Mouse (Mus musculus) lung, postnatal 25 days (tissue): Measurements from ENCODE around the gene Tbc1d14.

Source experiments
- DNase-seq: peaks from one replicate; pipeline ENCODE4 v3.0.0; 2022; ENCODE audit warnings: low spot score

Gene Tbc1d14

DNA sequence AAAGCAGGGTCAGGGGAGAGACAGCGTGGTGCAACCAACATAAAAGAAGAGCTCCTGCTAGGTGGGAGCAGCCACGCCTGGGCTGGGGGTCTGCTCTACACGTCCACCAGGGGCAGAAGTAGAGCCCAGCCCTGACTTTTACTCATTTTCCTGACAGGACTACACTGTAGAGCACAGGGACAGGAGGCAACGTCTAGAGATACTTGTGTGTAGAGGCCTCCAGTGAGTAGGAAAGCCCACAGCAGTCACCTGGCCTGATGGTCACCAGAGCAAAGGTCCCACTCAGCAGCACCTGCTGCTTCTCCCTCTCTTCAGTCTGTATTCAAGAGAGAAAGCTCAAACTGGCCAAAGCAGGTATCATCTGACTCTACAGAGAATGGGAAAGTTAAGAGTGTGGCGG, 87.4 kb downstream of the Tbc1d14 start:
- no peak for DNase-seq

DNA sequence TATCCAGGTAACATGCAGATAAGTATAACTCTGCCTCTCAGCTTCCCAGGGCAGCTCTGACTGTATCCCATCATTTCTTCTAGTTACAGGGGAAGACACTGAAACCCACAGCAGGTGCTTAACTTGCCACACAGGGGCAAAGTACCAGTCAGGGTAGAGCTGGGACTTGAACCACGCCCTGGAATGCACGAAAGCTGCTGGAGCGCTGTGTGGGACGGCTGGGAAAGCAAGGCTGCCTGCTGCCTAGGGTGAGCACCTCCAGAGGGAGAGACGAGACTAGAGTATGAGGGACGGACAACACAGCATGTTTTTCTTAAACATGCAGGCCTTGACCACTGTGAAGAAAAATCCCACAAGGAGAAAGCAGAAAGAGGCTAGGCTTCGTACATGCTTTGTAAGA, 87.8 kb downstream of the Tbc1d14 start:
- no peak for DNase-seq

DNA sequence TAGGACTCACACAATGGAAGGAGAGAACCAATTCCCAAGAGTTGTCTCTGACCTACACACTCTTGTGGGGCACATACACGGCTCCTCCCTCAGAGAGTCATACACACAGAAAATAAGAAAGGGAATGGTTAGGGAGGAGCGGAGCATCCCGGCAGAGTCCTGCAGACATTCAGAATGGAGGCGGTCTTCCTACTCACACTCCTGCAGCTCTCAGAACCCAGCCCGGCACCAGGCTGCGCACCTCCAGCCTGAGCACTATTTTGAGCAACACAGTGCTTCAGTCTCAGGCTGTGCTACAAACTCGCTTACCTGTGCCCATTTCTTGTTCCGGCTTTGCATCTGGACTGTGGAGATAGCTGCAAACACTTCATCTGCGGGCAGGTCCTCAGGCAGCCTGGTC, 98.4 kb downstream of the Tbc1d14 start:
- no peak for DNase-seq

DNA sequence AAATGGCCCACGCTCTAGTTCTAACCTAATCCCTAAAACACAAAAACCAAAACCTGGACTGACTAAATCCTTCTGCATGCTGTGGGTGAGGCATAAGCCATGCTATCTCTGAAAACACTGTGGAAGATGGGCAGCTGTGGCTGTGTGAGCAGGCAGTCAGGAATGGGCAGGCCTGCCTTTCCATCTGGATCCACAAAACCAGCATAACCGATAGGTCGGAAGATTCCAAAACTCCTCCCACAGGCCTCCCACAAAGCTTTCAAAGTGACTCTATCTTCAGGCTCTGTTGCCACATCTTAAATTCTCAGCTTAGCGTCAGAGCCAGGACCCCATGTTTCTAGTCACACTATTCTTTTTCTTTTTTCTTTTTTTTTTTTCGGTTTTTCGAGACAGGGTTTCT, 99.2 kb downstream of the Tbc1d14 start:
- DNase-seq, result no peak

DNA sequence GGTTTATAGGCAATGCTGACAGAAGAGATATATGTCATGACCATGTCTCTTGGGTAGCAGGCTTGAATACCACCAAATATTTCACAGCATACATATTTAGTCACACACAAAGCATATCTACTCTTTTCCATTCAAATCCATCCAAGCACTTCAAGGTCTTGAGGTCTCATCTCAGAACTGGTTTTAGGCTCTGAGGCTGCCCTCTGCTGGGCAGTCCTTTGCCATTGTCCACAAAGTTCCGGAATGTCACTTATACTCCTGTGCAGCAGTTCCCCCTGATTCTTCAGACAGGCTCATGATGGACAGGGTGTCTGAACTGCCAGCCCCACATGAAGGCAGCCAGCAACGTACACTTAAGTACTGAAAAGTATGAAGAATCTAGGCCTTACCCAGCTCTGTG, 103.9 kb downstream of the Tbc1d14 start:
- peak; percentile 52 for DNase-seq

DNA sequence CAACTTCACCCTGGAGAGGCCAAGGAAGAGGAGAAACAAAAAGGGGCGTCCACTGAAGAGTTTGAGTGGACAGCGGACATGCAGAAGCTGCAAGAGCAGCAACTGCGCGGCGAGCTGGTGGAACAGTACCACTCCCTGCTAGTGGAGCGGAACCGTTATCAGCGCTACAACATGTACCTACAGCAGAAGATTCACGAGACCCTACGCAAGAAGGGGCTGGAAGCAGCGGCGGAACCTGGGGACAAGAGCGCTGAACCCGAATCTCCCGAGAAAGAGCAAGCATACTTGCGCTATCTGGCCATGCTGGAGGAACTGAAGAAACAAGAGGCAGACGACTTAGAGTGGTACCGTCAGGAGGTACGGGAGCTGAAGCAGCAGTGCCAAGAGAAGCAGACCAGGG, 107.8 kb downstream of the Tbc1d14 start:
- no peak for DNase-seq

DNA sequence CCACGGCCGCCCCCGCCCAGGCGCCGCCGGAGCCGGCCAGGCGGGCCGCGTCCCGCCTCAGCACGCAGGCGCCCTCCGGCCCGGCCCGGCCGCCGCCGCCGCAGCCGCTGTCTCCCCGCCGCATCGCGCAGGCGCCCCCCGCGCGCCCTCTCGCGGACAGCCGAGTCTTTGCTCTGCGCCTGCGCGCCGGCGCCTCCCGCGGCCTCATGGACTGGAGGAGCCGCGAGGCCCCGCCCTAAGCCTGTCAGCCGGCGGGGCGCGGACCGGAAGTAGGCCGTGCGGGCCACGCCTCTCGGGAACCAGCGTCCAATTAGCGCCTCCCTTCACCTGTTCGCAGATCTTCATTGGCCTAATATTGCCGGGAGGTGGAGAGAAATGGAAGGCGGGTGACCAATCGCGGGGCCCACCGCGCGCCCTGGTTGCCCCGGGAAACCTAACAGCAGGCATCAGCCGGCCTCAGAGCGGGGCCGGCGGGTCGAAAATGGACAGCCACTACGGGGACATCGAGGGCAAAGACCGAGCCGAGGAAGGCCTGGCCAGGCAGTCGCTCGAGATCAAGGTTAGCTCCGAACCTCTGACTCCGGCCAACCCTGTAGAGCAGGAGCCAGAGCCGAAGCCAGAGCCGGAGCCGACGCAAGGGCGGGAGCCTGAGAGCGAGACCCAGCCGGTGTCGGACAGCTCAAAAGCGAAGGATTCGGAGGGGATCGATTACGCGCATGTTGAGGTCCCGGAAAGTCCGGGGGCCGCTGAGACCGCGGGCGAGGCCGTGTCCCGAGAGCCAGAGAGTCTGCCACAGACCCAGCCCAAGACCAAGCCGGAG, 108.7 kb downstream of the Tbc1d14 start, which contains the start of the genes Tada2b and Ccdc96:
Tada2b (minus strand) TSS at position 115 of the 820 bp plus-strand sequence.
Ccdc96 (plus strand) TSS at position 418 of the 820 bp plus-strand sequence.
- DNase-seq, result peak; percentile 98

DNA sequence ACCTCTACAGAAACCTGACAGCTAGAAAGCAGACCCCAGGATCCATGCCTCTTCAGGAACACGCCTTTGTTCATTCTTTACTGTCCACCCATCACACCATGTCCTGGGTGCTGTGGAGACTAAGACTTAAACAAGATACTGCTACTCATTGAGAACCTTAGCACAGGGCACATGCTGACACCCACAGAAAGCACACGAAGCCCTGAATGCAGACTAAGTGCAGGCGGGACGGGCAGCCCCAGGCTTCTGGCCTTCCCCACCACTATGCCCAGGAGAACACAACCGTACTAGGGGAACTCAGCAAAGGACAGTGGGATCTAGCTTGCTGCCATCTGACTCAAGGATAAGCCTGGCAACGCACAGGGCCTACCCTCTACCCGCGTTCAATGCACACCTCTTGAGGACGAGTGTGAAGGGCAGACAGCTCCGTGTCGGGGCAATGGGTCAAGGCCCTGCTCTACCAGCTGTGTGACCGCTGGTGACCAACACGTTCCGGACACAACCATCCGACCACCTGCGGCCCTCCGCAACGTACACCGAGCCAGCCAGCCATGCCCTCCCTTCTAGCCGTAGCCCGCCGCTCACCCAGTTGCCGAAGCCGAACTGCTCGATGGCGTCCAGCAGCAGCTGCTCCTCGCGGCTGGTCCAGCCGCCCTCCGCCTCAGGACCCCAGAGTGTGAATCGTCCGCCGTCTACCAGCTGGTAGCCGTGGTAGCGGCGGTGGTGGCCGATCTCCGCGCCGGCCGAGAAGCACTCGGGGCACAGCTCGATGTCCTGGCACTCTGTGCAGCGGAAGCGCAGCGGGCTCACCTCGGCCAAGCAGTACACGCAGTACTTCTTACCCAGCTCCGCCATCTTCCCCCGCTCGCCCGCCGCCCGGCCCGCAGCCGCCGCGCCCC, 109.6 kb downstream of the Tbc1d14 start:
- DNase-seq, result peak; percentile 6

DNA sequence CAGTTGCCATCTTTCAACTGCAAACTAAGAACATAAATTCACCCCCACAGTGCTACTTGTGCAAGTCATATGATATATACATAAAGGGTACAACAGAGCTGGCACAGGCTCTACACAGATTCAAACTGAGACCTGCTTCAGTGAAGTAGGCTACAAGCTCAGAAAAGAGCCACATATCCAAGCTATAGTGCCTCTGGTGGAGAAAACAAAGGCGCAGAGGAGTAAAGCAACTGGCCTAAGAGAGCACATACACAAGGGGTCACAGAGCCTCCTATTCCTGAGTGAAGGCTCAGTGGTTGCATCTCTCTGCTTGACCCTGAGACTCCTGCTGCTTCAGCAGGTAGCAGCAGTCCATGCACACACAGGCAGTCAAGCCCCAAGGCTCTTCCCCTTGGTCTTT, 112.0 kb downstream of the Tbc1d14 start:
- no peak for DNase-seq

DNA sequence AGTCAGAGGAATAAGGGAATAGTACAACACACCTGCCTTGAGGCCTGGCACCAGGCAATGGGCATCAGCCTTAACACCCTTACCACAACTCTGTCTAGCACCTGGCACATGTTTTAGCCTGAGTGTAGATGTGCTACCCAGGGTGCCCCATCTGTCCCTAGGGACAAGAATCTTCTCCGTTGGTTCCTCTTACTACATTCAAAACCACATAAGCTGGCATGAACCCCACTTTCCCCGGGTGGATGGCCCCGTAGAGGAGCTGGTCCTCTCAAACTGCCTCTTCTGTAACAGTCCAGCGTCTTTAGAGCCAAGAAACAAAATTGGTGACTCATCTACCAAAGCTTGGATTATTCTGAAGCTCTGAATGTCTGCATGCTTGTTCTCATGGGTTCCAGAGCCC, 112.7 kb downstream of the Tbc1d14 start:
- DNase-seq, result no peak

DNA sequence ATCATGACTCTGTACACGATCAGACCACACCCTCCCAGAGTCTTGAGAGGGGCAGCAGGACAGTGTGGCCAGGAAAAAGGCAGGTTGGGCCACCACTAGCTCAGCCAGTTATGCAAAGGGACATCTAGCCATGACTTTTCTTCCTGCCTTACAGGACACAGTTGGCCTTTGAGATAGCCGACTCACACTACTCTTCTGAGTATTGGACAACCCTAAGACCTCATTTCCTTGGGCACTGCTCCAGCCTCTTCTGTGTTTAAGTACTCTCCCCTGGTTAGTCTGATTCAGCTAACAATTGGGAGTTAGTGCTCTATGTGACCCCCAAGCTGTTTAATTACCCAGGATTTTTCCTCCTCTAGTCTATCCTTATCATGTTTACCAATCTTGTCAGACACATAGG, 113.3 kb downstream of the Tbc1d14 start:
- DNase-seq, result peak; percentile 18

DNA sequence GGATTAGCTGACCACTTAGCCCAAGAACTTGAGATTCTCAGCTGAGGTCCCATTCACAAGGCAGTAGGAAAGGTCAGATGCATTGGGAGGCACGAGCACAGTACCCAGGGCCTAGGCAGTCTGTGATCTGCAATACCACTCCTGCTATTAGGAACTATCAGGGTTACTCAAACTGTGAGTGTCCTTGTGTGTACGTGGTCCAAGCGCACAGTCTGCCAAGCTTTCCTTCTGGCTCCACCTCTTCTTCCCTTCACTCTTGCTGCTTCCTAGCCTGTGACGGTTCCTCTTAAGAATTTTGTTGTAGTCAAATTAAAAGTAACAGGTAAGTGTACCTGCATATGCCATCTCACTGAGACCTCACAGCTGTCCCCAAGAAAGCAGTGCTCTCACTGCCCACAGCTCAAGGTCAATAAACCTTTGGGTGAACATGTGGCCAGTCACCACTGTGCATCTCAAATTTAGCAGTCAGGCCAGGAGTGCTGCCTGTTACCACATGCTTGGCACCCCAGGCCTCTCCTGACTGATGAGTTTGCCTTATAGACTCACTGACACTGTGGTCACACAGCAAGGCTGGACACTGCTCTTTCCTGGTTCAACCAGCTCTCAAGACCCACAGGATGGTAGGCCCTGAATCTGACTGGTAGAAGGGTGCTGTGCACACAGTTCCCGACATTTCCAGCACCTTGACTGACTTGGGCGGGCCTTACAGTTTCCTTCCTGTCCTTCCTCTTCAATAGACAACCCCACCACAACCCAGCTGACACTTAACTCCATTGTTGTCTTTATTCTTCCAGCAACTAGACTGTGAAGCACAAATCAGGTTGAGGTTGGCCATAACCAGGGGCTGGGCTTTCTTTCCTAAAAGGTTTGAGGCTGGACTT, 114.3 kb downstream of the Tbc1d14 start:
- no peak for DNase-seq

DNA sequence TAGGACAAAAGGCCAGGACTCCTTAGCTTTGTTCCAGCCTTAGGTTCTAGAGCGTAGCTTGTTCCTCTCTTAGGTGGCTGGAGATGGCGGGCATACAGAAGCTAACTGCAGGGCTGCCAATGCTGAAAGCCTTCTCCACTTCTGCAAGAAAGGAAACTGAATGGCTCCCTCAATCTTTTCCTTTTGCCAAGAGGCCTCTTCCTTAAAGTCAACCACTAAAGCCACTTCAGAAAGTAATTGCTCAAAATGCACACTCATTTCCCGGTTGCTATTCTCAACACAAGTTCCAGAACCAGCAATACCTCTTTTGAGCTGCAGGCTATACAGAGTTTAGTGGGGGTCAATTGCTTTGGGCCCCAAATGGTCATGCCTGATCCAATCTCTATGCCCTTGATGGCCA, 115.6 kb downstream of the Tbc1d14 start:
- DNase-seq, result peak; percentile 36

DNA sequence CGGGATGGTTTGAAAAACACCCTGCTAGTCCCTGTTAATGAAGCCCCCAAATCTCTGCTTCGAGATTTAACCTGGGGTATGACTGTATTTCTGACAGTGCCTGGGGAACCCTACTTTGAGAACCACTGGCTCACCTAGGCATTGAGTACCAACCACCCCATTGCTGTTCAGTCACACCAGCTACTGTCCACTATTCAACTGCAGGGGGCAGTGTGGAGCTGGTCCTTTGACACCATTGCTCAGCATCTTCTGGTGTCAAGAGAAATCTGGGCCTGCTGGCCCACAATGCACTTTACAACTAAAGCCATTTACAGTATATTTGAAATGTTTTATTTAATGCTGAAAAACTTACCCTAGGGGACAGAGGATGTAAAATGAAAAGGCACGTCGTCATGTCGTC, 118.8 kb downstream of the Tbc1d14 start:
- DNase-seq, result peak; percentile 67

DNA sequence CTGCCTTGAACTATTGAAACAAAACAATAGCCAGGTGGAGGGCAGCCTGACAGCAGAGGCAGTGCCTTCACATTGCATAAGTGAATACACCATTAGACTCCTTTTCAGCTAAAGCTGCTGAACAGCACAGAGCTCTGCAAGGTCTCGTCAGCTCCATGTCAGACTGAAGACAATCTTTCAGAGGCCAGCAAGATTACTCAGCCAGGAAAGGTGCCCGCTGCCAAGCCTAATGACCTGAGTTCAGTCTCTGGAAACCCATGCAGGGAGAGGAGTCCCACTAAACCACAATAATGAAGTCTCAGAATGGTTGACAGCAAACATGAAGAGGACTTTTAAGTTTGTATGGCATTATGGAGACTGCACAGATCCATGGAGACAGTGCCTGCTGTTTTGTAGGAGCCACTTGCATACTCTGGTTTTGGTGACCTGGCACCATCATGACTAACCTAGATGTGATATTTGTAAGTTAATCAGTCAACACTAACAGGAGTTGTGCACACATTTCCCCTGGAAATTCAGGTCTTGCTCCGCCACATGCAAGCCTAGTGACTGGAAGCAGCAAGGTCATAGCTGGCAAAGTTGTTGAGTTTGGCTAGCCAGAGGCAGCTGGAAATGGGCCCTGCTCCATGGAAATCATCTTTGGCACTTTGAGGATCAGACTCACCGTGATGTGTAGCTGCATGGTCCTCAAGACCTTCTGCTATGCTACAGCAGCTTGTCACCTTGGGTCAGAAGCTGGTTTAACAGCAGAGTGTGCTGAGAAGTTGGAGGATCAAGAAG, 120.0 kb downstream of the Tbc1d14 start:
- DNase-seq, result no peak

DNA sequence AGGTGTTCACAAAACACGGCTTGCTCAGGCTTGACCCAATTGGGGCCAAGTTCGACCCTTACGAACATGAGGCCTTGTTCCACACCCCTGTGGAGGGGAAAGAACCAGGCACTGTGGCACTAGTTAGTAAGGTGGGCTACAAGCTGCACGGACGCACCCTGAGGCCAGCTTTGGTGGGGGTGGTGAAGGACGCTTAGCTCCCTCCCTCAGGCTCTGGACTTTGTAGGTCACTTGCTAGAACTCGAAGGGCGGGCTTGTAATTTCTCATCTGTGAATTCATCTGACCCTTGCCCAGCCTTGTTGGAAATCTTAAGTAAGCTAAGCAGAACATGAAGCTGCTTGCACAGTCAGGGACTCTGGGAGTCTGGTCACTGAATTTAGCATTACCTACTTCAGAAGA, 121.9 kb downstream of the Tbc1d14 start:
- DNase-seq, result no peak

DNA sequence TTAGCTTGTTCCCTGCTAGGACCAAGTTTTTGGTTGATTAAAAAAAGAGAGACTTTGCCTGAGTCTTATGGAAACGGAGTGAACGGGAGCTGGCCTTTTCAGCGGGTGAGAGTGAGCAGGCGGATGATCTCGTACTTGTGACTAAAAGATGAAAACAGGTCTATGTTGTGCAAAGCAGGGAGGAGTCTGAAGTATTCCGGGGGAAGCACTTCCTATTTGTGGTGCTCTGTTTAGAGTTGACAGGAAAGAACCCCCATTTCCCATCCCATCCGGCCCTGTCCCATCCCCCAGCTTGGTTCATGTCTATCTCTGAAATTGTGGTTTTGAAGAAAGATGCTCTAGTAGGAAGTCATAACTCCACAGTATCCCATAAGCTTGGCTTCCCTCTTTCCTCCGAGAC, 127.2 kb downstream of the Tbc1d14 start:
- no peak for DNase-seq

DNA sequence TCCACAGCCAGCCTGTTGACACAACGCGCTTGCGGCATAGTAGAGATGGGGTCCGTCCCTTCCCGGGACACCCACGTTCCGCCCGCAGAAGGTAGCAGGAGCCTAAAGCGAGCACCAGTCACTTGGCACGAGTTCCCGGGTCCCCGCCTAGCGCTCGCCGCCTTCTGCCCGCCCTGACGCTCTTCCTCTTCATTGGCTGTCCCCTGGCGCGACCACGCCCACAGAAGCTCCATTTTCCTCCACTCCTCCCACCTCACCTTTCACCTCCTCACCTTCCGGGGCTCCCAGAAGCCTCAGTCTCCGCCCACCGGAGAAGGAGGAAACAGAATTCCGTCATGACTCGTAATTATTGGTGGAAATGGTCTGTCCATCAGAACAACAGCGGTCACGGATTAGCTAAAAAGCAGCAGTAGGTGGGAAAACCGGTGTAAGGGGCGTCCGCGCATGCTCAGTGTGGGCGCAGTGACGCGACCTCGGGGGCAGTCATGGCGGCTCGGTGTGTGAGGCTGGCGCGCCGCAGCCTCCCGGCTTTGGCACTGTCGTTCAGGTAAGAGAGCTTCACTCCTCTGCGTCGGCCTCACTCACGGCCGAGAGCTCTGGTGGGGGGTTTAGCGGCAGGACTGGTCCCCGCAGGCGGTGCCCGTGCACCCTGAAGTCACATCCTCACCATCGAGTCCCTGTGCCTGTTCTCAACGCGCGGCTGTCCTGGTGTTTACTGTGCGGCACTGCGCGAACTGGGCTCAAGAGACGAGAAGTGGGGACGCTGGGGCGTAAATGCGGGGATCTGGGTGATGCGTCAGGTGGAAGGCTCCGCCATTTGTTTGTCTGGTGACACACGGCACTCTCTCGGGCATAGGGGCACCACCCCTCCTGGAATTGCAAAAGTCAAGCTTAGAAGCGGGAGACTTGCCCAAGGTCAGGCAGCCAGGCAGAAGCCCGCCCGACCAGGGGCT, 128.1 kb downstream of the Tbc1d14 start, which contains the start of gene Grpel1:
Grpel1 (plus strand) TSS at position 290 of the 953 bp plus-strand sequence.
- peak; percentile 100 for DNase-seq

DNA sequence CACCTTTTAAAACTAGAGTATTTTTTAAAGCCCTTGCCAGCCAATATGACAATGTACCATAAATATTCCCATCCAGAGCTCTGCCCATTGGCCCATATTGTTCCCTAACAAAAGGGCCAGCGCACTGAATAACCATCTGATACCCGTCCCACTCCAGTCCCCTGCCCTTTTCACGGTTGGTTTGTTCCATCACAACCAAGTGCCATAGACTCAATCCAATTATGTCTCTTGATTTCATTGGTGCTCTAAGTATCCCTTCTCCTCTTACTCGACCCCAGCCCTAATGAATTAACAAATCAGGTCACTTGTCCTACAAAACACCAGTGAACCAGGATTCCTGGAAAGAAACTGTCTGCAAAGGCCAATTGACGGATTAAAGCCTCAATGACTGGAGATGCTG, 129.7 kb downstream of the Tbc1d14 start:
- DNase-seq, result no peak

DNA sequence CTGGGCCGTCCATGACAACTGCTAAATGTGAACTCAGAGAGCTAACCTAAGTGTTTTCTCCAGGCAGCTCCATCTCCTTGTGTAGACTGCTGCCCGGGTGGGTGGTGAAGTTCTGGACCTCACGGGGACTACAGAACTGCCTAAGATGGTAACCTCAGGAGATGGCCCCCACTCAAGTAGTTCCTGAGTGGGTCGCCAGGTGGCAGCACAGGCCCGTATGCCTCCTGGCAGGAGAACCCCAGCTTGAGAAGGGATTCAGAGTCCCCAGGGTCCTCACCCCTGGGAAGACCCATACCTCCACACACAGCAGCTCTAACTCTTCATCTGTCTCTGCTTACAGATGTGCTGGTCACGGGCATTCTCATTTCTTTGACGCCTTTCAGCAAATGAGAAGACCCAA, 130.3 kb downstream of the Tbc1d14 start:
- peak; percentile 79 for DNase-seq
